Mouse (Mus musculus): ENCODE results near the gene Tmem129. TPM values are rescaled to one million over a fixed set of nuclear protein-coding genes. Genes with fewer than 3 reads are reported as not detected.

The Tmem129 gene
- total RNA-seq, 2 experiments from 2014 or later, result 26.8 to 28.0 TPM

Other genes with a start within 250 kb of the Tmem129 start
- not detected for gene Nkx1-1, start 224.4 kb downstream of the Tmem129 start, total RNA-seq (2021)
- 10 to 100 TPM; 21.8 to 24.2 TPM for gene Fam53a, start 28.8 kb downstream of the Tmem129 start, total RNA-seq (2021)
- gene Gm9903, start 28.5 kb downstream of the Tmem129 start, total RNA-seq (2021), result 1 to 10 TPM in 1 of 2 experiments, under 1 TPM in 1; 0.67 to 1.1 TPM
- 10 to 100 TPM; 26.1 to 28.3 TPM for gene Slbp, start 5.8 kb downstream of the Tmem129 start, total RNA-seq (2021)
- gene Tacc3, start 288 bp downstream of the Tmem129 start, total RNA-seq (2021), result 1 to 10 TPM; 4.2 to 6.5 TPM
- 100 to 1,000 TPM; 104 to 116 TPM for gene Fgfr3, start 63.3 kb upstream of the Tmem129 start, total RNA-seq (2021)
- gene Letm1, start 124.4 kb upstream of the Tmem129 start, total RNA-seq (2021), result 100 to 1,000 TPM in 1 of 2 experiments, 10 to 100 TPM in 1; 97.9 to 104 TPM
- gene Nsd2, start 162.3 kb upstream of the Tmem129 start, total RNA-seq (2021), result 100 to 1,000 TPM; 153 to 164 TPM

Measured in left cerebral cortex, adult 18-20 months (tissue).